Mouse (Mus musculus): ENCODE measurements around the gene Sema4g. TPM values are rescaled to one million over a fixed set of nuclear protein-coding genes. Genes with fewer than 3 reads are reported as not detected.

The Sema4g gene
- 3.8 and 4.9 TPM in 2 replicates for polyA plus RNA-seq (2015; fragmentation: Nextera tagmentation; extraction: Ambion mirVana)

- H3K9me3 ChIP-seq = no peaks in the 10 kb centered on the region
- peaks cover 33% of the 10 kb centered on the region for H3K4me1 ChIP-seq
- H3K4me2 ChIP-seq = peak within 1 kb of the TSS; percentile 99
- peak within 1 kb of the TSS; percentile 47 for H3K27ac ChIP-seq
- H3K27me3 ChIP-seq = no peaks in the 10 kb centered on the region
- peak within 1 kb of the TSS; percentile 71 for H3K4me3 ChIP-seq
- under 1% methylated on average over 45 of the region's 58 CpGs for WGBS
- ATAC-seq (ENCODE audit: insufficient number of reproducible peaks, low FRiP score, low TSS enrichment, low read depth) = peak; percentile 49; the same call in 1 of the 2 replicates
- H3K36me3 ChIP-seq = no peaks in the 10 kb centered on the region
- peak within 1 kb of the TSS; percentile 76 for H3K9ac ChIP-seq
Measured at GRCm38 (mm10) chr19:44988831-44989566, at the start of gene Sema4g. TSS of gene Sema4g (plus strand) at chr19:44989101.

- Histone ChIP-seq H3K9ac (no peak overlapping the region), H3K36me3 (peaks cover 75% of the 10 kb centered on the region), H3K4me2 (no peak overlapping the region), H3K27me3 (no peaks in the 10 kb centered on the region), H3K4me3 (no peak overlapping the region), H3K4me1 (no peaks in the 10 kb centered on the region), H3K9me3 (no peaks in the 10 kb centered on the region), H3K27ac (no peak overlapping the region)
- 99% methylated on average over 2 of the region's 2 CpGs for WGBS
- no peak for ATAC-seq (ENCODE audit: insufficient number of reproducible peaks, low FRiP score, low TSS enrichment, low read depth)
Measured at GRCm38 (mm10) chr19:44959633-44960032, 29.3 kb upstream of the Sema4g start.

- no peaks in the 10 kb centered on the region for H3K9me3 ChIP-seq
- H3K4me1 ChIP-seq = no peaks in the 10 kb centered on the region
- H3K9ac ChIP-seq = no peak overlapping the region
- peaks cover 79% of the 10 kb centered on the region for H3K36me3 ChIP-seq
- H3K27me3 ChIP-seq = no peaks in the 10 kb centered on the region
- WGBS = 96% methylated on average over 1 of the region's 1 CpGs
- no peak overlapping the region for H3K27ac ChIP-seq
- H3K4me2 ChIP-seq = no peak overlapping the region
- H3K4me3 ChIP-seq = no peak overlapping the region
- no peak for ATAC-seq (ENCODE audit: insufficient number of reproducible peaks, low FRiP score, low TSS enrichment, low read depth)
Measured at GRCm38 (mm10) chr19:44965978-44966377, 22.9 kb upstream of the Sema4g start.

GRCm38 (mm10) chr19:44968329-44968728 is 20.6 kb upstream of the Sema4g start:
- 83% methylated on average over 3 of the region's 3 CpGs for WGBS
- H3K27ac ChIP-seq = no peak overlapping the region

GRCm38 (mm10) chr19:44976636-44977035 is 12.3 kb upstream of the Sema4g start:
- ATAC-seq (ENCODE audit: insufficient number of reproducible peaks, low FRiP score, low TSS enrichment, low read depth) = no peak
- H3K36me3 ChIP-seq = peaks cover 90% of the 10 kb centered on the region
- no peak overlapping the region for H3K4me3 ChIP-seq
- no peak overlapping the region for H3K27ac ChIP-seq
- H3K27me3 ChIP-seq = no peaks in the 10 kb centered on the region
- 90% methylated on average over 6 of the region's 6 CpGs for WGBS
- H3K4me1 ChIP-seq = no peaks in the 10 kb centered on the region
- no peaks in the 10 kb centered on the region for H3K9me3 ChIP-seq
- no peak overlapping the region for H3K9ac ChIP-seq
- H3K4me2 ChIP-seq = no peak overlapping the region

More at GRCm38 (mm10) chr19:44968329-44968728, 20.6 kb upstream of the Sema4g start:
- peaks cover 82% of the 10 kb centered on the region for H3K36me3 ChIP-seq
- H3K4me2 ChIP-seq = no peak overlapping the region
- no peak overlapping the region for H3K9ac ChIP-seq
- no peaks in the 10 kb centered on the region for H3K9me3 ChIP-seq
- H3K4me1 ChIP-seq = no peaks in the 10 kb centered on the region
- H3K27me3 ChIP-seq = no peaks in the 10 kb centered on the region
- ATAC-seq (ENCODE audit: insufficient number of reproducible peaks, low FRiP score, low TSS enrichment, low read depth) = no peak
- H3K4me3 ChIP-seq = no peak overlapping the region

GRCm38 (mm10) chr19:44977148-44977547 is 11.8 kb upstream of the Sema4g start:
- Histone ChIP-seq H3K4me1 (no peaks in the 10 kb centered on the region), H3K9ac (no peak overlapping the region), H3K9me3 (no peaks in the 10 kb centered on the region), H3K27ac (no peak overlapping the region), H3K27me3 (no peaks in the 10 kb centered on the region), H3K4me2 (no peak overlapping the region), H3K36me3 (peaks cover 88% of the 10 kb centered on the region), H3K4me3 (no peak overlapping the region)
- 85% methylated on average over 6 of the region's 6 CpGs for WGBS
- ATAC-seq (ENCODE audit: insufficient number of reproducible peaks, low FRiP score, low TSS enrichment, low read depth) = no peak

GRCm38 (mm10) chr19:44980787-44981186 is 8.1 kb upstream of the Sema4g start:
- peaks cover 59% of the 10 kb centered on the region for H3K36me3 ChIP-seq
- H3K4me1 ChIP-seq = no peaks in the 10 kb centered on the region
- WGBS = 86% methylated on average over 2 of the region's 2 CpGs
- no peak overlapping the region for H3K27ac ChIP-seq
- ATAC-seq (ENCODE audit: insufficient number of reproducible peaks, low FRiP score, low TSS enrichment, low read depth) = no peak
- H3K4me2 ChIP-seq = no peak overlapping the region
- H3K4me3 ChIP-seq = no peak overlapping the region
- no peak overlapping the region for H3K9ac ChIP-seq
- H3K9me3 ChIP-seq = no peaks in the 10 kb centered on the region
- no peaks in the 10 kb centered on the region for H3K27me3 ChIP-seq

- H3K9me3 ChIP-seq = no peaks in the 10 kb centered on the region
- 0 out of 2 replicates have a peak overlapping the region, but pooled peaks have one; percentile 11 for H3K27ac ChIP-seq
- no peaks in the 10 kb centered on the region for H3K27me3 ChIP-seq
- WGBS = 74% methylated on average over 7 of the region's 7 CpGs
- no peak overlapping the region for H3K4me3 ChIP-seq
- H3K9ac ChIP-seq = no peak overlapping the region
- no peak for ATAC-seq (ENCODE audit: insufficient number of reproducible peaks, low FRiP score, low TSS enrichment, low read depth)
- peaks cover 40% of the 10 kb centered on the region for H3K36me3 ChIP-seq
- H3K4me2 ChIP-seq = no peak overlapping the region
- no peaks in the 10 kb centered on the region for H3K4me1 ChIP-seq
Measured at GRCm38 (mm10) chr19:44982477-44983115, 6.3 kb upstream of the Sema4g start.

- no peak for ATAC-seq (ENCODE audit: insufficient number of reproducible peaks, low FRiP score, low TSS enrichment, low read depth)
- Histone ChIP-seq H3K36me3 (peaks cover 33% of the 10 kb centered on the region), H3K4me1 (peaks cover 6% of the 10 kb centered on the region), H3K9me3 (no peaks in the 10 kb centered on the region), H3K9ac (no peak overlapping the region), H3K27ac (no peak overlapping the region), H3K4me3 (no peak overlapping the region), H3K4me2 (no peak overlapping the region), H3K27me3 (no peaks in the 10 kb centered on the region)
- WGBS = 83% methylated on average over 6 of the region's 6 CpGs
Measured at GRCm38 (mm10) chr19:44983366-44983765, 5.5 kb upstream of the Sema4g start.

- Histone ChIP-seq H3K4me2 (no peak overlapping the region), H3K4me3 (no peak overlapping the region), H3K27ac (no peak overlapping the region), H3K27me3 (no peaks in the 10 kb centered on the region), H3K9ac (no peak overlapping the region), H3K9me3 (no peaks in the 10 kb centered on the region), H3K36me3 (peaks cover 24% of the 10 kb centered on the region), H3K4me1 (peaks cover 13% of the 10 kb centered on the region)
- WGBS = 92% methylated on average over 4 of the region's 4 CpGs
- ATAC-seq (ENCODE audit: insufficient number of reproducible peaks, low FRiP score, low TSS enrichment, low read depth) = no peak
Measured at GRCm38 (mm10) chr19:44984420-44984819, 4.5 kb upstream of the Sema4g start.

GRCm38 (mm10) chr19:44985159-44985988 is 3.5 kb upstream of the Sema4g start:
- Histone ChIP-seq H3K4me3 (no peak overlapping the region), H3K4me1 (peaks cover 23% of the 10 kb centered on the region), H3K4me2 (no peak overlapping the region), H3K9me3 (no peaks in the 10 kb centered on the region), H3K36me3 (peaks cover 16% of the 10 kb centered on the region), H3K9ac (no peak overlapping the region), H3K27ac (no peak overlapping the region), H3K27me3 (no peaks in the 10 kb centered on the region)
- no peak for ATAC-seq (ENCODE audit: insufficient number of reproducible peaks, low FRiP score, low TSS enrichment, low read depth)
- 54% methylated on average over 5 of the region's 5 CpGs for WGBS

All from limb, embryonic 15.5 days (tissue).